Mouse (Mus musculus) central nervous system, embryonic 18 days (tissue): ENCODE data around the gene Ror1. TPM values are rescaled to one million over a fixed set of nuclear protein-coding genes. Genes with fewer than 3 reads are reported as not detected.

Experiments
- polyA plus RNA-seq: library from polyadenylated mRNA; depleted of rRNA; stranded (reverse); fragments of >200 nt; gene quantifications from 2 replicates; pipeline ENCODE4 v1.2.3, GENCODE M21; 2012; rRNA removed

Ror1 gene
- 0.88 and 1.0 TPM in 2 replicates for polyA plus RNA-seq

DNA sequence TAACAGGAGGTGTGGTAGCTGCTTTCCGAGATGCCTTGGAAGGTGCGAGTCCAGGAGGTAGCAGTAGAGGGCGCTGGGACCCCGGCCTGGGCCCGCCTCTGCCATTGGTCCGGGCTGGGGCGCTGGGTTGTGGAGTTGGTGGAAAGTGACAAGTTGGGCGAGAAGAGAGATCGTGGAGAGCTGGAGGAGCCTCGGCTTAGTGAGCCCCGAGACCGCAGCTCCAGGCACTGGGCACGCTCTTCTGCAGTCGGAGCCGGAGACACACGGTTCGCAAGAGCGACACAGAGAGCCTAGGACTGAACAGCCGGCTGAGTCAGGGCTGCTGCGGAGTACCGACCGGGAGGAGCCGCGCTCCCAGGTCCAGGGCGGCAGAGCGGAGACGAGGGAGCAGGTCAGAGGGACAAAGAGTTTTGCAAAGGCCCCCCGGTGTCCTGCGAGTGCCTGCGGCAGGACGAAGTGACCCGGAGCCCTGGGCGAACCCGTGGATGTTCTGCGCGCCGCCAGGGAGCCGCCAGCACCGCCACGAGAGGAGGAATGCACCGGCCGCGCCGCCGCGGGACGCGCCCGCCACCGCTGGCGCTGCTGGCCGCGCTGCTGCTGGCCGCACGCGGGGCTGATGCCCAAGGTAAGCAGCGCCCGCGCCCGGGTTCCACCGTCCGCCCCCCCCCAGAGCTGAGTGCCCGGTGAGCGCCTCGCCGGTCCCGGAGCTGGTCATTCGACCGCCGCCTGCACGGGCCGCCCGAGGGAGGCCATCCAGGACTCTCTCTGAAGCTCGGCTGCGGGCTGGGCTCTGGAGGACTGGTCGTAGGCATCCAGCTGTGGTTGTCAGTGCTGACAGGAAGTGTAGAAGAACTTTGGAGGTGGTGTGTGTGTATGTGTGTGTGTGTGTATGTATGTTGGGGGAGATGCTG is at the start of gene Ror1:
Ror1 (plus strand) TSS at position 107 of the 911 bp plus-strand sequence.

GRCm38 (mm10) chr4:100478592-100479321 is 383.2 kb downstream of the Ror1 start, which contains the start of gene Ube2u:
Gene Ube2u (plus strand): TSS chr4:100478849.

Other genes with a start within 250 kb of the Ror1 start
- gene Pgm1, start 166.4 kb upstream of the Ror1 start, polyA plus RNA-seq = 47.8 and 54.8 TPM in 2 replicates
- 4.2 and 5.6 TPM in 2 replicates for gene Itgb3bp, start 166.0 kb upstream of the Ror1 start, polyA plus RNA-seq